Mouse (Mus musculus) limb, embryonic 14.5 days (tissue): ENCODE measurements at regions not wholly inside any gene's neighbourhood (a gene's known extent, or its start where the extent isn't known, plus 50 kb on each side); places are given as distances from the start of the nearest gene placed in this dataset.

Source experiments
- ATAC-seq: fragments of 200-750 bp; cut with Nextera tagmentation; 2 replicates; pipeline ENCODE4 v1.8.0; 2017; ENCODE audit warnings: low read depth, moderate number of reproducible peaks, moderate TSS enrichment; ENCODE audit not compliant: low FRiP score
- DNase-seq: peaks from one replicate; pipeline ENCODE4 v3.0.0-alpha.2; 2015; ENCODE audit warnings: low spot score
- H3K27ac ChIP-seq: fragments of 300-500 bp; sonication (generic); replicated peaks from 2 replicates; pipeline ENCODE4 v1.5.1; 2014; ENCODE audit warnings: low read depth, mild to moderate bottlenecking, low read length, moderate library complexity, mixed read lengths
- H3K27me3 ChIP-seq: fragments of 300-500 bp; sonication (generic); 2 replicates; pipeline ENCODE4 v1.6.1; 2014; ENCODE audit warnings: low read length, mixed read lengths; ENCODE audit not compliant: control insufficient read depth, insufficient read depth
- H3K36me3 ChIP-seq: fragments of 300-500 bp; sonication (generic); 2 replicates; pipeline ENCODE4 v1.6.1; 2014; ENCODE audit warnings: mild to moderate bottlenecking, low read length, moderate library complexity, mixed read lengths; ENCODE audit not compliant: control insufficient read depth, insufficient read depth
- H3K4me1 ChIP-seq: fragments of 300-500 bp; sonication (generic); 2 replicates; pipeline ENCODE4 v1.6.1; 2014; ENCODE audit warnings: antibody characterized with exemption, low read length, mixed read lengths; ENCODE audit not compliant: control insufficient read depth, insufficient read depth
- H3K4me2 ChIP-seq: fragments of 300-500 bp; sonication (generic); replicated peaks from 2 replicates; pipeline ENCODE4 v1.6.1; 2014; ENCODE audit warnings: low read depth, mild to moderate bottlenecking, low read length, moderate library complexity; ENCODE audit not compliant: severe bottlenecking
- H3K4me3 ChIP-seq: fragments of 300-500 bp; sonication (generic); replicated peaks from 2 replicates; pipeline ENCODE4 v1.5.1; 2014; ENCODE audit warnings: low read length
- H3K9ac ChIP-seq: fragments of 300-500 bp; sonication (generic); 2 replicates; pipeline ENCODE4 v1.6.1; 2014; ENCODE audit warnings: mild to moderate bottlenecking, low read depth, low read length, moderate library complexity; ENCODE audit not compliant: severe bottlenecking
- H3K9me3 ChIP-seq: fragments of 300-500 bp; sonication (generic); 2 replicates; pipeline ENCODE4 v1.6.1; 2016; ENCODE audit warnings: low read length; ENCODE audit not compliant: control insufficient read depth
- POLR2A ChIP-seq: fragments of 200-500 bp; IDR thresholded peaks from 2 replicates; pipeline ENCODE4 v1.8.0; 2012; ENCODE audit warnings: inconsistent platforms, mild to moderate bottlenecking, moderate library complexity, borderline replicate concordance; ENCODE audit not compliant: insufficient read depth, insufficient read length; ENCODE audit errors: extremely low read depth
- WGBS: fragments of 180-500 bp; shearing (Covaris S2); extraction: QIAGEN DNeasy Blood & Tissue Kit; methylation state at CpG from one replicate; pipeline ENCODE4 v1.1.7; 2014; 5-methylcytosine and 5-hydroxymethylcytosine counted together

DNA sequence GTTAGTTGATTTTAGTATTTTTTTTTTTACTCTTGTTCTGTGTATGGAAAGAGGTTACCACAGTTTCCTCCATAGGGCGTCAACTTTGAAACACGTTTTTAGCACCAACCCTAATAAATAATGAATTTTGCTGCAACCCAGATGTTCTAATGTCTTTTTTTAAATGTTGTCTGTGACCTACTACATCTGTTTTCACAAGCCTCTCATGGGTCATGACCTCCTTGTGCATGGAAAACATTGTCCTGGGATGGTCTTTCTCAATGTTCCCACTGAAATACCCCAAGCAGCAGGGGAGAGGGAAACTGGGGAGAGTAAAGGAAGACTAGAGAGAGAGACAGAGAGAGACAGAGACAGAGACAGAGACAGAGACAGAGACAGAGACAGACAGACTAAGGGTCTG lies 67.2 kb upstream of the Btg1 start:
- Histone ChIP-seq H3K9ac (no peak overlapping the region), H3K4me1 (peaks cover 5% of the 10 kb centered on the region), H3K4me3 (no peak overlapping the region), H3K9me3 (no peaks in the 10 kb centered on the region), H3K27ac (no peak overlapping the region), H3K27me3 (no peaks in the 10 kb centered on the region), H3K4me2 (no peak overlapping the region), H3K36me3 (no peaks in the 10 kb centered on the region)
- TF ChIP-seq POLR2A, result no peak
- no peak for DNase-seq
- no peak for ATAC-seq
- WGBS, result 36% methylated on average over 2 of the region's 2 CpGs

DNA sequence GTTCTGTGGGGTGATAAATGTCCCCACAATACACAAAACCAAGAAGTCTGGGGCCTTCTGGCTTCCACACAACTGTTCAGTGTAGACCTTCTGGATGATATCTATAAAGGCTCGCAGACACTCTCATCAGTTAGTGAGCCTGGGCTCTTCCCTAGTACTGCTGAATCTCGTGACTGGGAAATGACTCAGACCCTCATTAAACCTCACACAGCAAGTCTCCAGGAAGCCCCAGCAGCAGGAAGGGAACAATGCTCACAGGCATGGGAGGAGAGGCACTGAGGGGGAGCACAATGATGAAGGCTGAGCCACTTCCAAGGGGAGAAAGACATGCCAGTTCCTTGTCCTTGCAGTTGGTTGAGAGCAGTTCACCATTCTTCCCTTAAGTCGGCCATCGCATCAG lies 66.5 kb upstream of the Btg1 start:
- DNase-seq, result no peak
- 66% methylated on average over 4 of the region's 4 CpGs for WGBS

DNA sequence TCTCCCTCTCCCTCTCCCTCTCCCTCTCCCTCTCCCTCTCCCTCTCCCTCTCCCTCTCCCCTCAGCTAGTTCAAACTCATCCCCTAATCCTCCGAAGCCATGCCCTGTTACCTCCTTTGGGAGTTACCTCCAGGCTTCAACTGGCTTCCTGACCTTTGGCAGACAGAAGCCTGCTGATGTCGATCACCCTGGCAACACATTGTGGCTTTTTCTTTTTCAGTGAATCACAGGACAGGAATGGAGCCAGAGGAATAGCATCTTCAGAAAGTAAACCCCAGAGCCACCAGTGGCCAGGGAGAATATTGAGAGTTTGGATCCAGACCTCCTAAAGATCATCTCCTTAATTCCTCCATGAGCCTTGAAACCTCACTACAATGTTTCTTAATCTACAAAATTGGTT lies 59.5 kb upstream of the Btg1 start:
- 75% methylated on average over 2 of the region's 2 CpGs for WGBS
- TF ChIP-seq POLR2A, result no peak

More for the DNA sequence above, 66.5 kb upstream of the Btg1 start:
- Histone ChIP-seq H3K9ac (no peak overlapping the region), H3K27me3 (no peaks in the 10 kb centered on the region), H3K4me1 (peaks cover 2% of the 10 kb centered on the region), H3K27ac (no peak overlapping the region), H3K36me3 (no peaks in the 10 kb centered on the region), H3K9me3 (no peaks in the 10 kb centered on the region), H3K4me3 (no peak overlapping the region), H3K4me2 (no peak overlapping the region)
- ATAC-seq, result no peak
- no peak for TF ChIP-seq POLR2A

DNA sequence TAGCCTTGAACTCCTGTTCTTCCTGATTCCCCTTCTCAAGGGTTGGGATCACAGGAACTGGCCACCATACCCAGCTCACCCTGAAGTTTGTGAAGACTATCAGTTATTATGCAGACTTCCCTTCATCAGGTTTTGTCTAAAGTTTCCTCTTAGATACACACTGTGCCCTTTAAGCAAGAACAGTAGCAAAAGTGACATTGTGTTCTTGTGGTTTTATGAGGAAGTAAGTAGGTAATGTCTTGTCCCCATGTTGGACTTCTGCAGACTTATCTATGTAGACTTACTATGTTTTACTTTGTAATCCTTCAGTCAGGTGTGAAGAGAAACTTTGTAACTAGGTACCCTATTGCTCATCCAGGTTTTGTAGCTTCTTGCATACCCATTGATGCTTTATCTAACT lies 51.5 kb upstream of the Btg1 start:
- no peaks in the 10 kb centered on the region for H3K4me1 ChIP-seq
- DNase-seq, result no peak
- H3K4me3 ChIP-seq, result no peak overlapping the region
- no peak overlapping the region for H3K9ac ChIP-seq
- no peak for TF ChIP-seq POLR2A
- no peak for ATAC-seq
- no peaks in the 10 kb centered on the region for H3K27me3 ChIP-seq
- no peak overlapping the region for H3K27ac ChIP-seq
- H3K4me2 ChIP-seq, result no peak overlapping the region
- H3K36me3 ChIP-seq, result no peaks in the 10 kb centered on the region
- peaks cover 10% of the 10 kb centered on the region; the same call in 1 of the 2 replicates for H3K9me3 ChIP-seq

More for the DNA sequence above, 59.5 kb upstream of the Btg1 start:
- Histone ChIP-seq H3K36me3 (no peaks in the 10 kb centered on the region), H3K9me3 (peaks cover 4% of the 10 kb centered on the region; the same call in 1 of the 2 replicates), H3K27ac (no peak overlapping the region), H3K4me3 (no peak overlapping the region), H3K27me3 (no peaks in the 10 kb centered on the region), H3K4me2 (no peak overlapping the region), H3K4me1 (no peaks in the 10 kb centered on the region), H3K9ac (no peak overlapping the region)
- no peak for ATAC-seq
- no peak for DNase-seq
